Mouse (Mus musculus) forebrain, postnatal 0 days (tissue): ENCODE measurements around the gene Enkd1. TPM values are rescaled to one million over a fixed set of nuclear protein-coding genes. Genes with fewer than 3 reads are reported as not detected.

Source experiments
- ATAC-seq: fragments of 200-750 bp; cut with Nextera tagmentation; 2 replicates; pipeline ENCODE4 v1.8.0; 2017; ENCODE audit warnings: mild to moderate bottlenecking, moderate library complexity
- DNase-seq: peaks from one replicate; pipeline ENCODE4 v3.0.0-alpha.2; 2015
- H3K27ac ChIP-seq: fragments of 300-500 bp; sonication (generic); 2 replicates; pipeline ENCODE4 v1.5.1; 2014; ENCODE audit warnings: low read depth, mild to moderate bottlenecking, antibody characterized with exemption, low read length, moderate library complexity, mixed read lengths
- H3K27me3 ChIP-seq: fragments of 300-500 bp; sonication (generic); 2 replicates; pipeline ENCODE4 v1.6.1; 2014; ENCODE audit warnings: mild to moderate bottlenecking, low read length, mixed read lengths; ENCODE audit not compliant: insufficient read depth
- H3K36me3 ChIP-seq: fragments of 300-500 bp; sonication (generic); 2 replicates; pipeline ENCODE4 v1.6.1; 2014; ENCODE audit warnings: mild to moderate bottlenecking, moderate library complexity; ENCODE audit not compliant: insufficient read depth
- H3K4me1 ChIP-seq: fragments of 300-500 bp; sonication (generic); 2 replicates; pipeline ENCODE4 v1.6.1; 2014; ENCODE audit warnings: antibody characterized with exemption; ENCODE audit not compliant: insufficient read depth
- H3K4me2 ChIP-seq: fragments of 300-500 bp; sonication (generic); 2 replicates; pipeline ENCODE4 v1.6.1; 2014; ENCODE audit warnings: low read depth, mild to moderate bottlenecking, moderate library complexity
- H3K4me3 ChIP-seq: fragments of 300-500 bp; sonication (generic); 2 replicates; pipeline ENCODE4 v1.5.1; 2014; ENCODE audit warnings: low read depth, low read length, mixed read lengths
- H3K9ac ChIP-seq: fragments of 300-500 bp; sonication (generic); 2 replicates; pipeline ENCODE4 v1.6.1; 2014; ENCODE audit warnings: mild to moderate bottlenecking
- H3K9me3 ChIP-seq: fragments of 300-500 bp; sonication (generic); 2 replicates; pipeline ENCODE4 v1.6.1; 2016; ENCODE audit warnings: low read length
- CTCF ChIP-seq: sonication (generic); IDR thresholded peaks from 2 replicates; pipeline ENCODE4 v1.5.1; 2016; ENCODE audit warnings: antibody characterized with exemption, control low read depth, low read depth
- WGBS: fragments of 180-500 bp; shearing (Covaris S2); extraction: QIAGEN DNeasy Blood & Tissue Kit; methylation state at CpG from one replicate; pipeline ENCODE4 v1.1.7; 2014; 5-methylcytosine and 5-hydroxymethylcytosine counted together
- polyA plus RNA-seq: library from polyadenylated mRNA; unstranded; fragments of >200 nt; fragmentation: Nextera tagmentation; extraction: Ambion mirVana; gene quantifications from 2 replicates; pipeline ENCODE4 v1.2.1, GENCODE M21; 2015
- total RNA-seq: library from RNA; depleted of rRNA; stranded (reverse); fragments of >200 nt; gene quantifications from 2 replicates; pipeline ENCODE4 v1.2.3, GENCODE M21; 2014

Enkd1 gene
- total and polyA plus RNA-seq, 2 experiments from 2014 or later = 10.9 to 16.8 TPM

- Histone ChIP-seq H3K27me3 (no peaks in the 10 kb centered on the region), H3K4me2 (no peak overlapping the region), H3K27ac (no peak overlapping the region), H3K4me3 (no peak overlapping the region), H3K4me1 (no peaks in the 10 kb centered on the region), H3K9ac (no peak overlapping the region), H3K36me3 (no peaks in the 10 kb centered on the region; the same call in 1 of the 2 replicates), H3K9me3 (no peaks in the 10 kb centered on the region)
- TF ChIP-seq CTCF = no peak
- DNase-seq (no peak), ATAC-seq (no peak)
- WGBS = 63% methylated on average over 35 of the region's 35 CpGs
Observed at GRCm38 (mm10) chr8:105689256-105689982, 18.6 kb downstream of the Enkd1 start.

GRCm38 (mm10) chr8:105688242-105688752, 19.7 kb downstream of the Enkd1 start:
- Histone ChIP-seq H3K4me2 (no peak overlapping the region), H3K36me3 (peaks cover 11% of the 10 kb centered on the region), H3K4me3 (no peak overlapping the region), H3K27ac (no peak overlapping the region), H3K9ac (no peak overlapping the region), H3K9me3 (no peaks in the 10 kb centered on the region), H3K27me3 (no peaks in the 10 kb centered on the region), H3K4me1 (no peaks in the 10 kb centered on the region)
- DNase-seq = no peak
- no peak for TF ChIP-seq CTCF
- no peak for ATAC-seq
- WGBS = 75% methylated on average over 14 of the region's 14 CpGs

- no peak for ATAC-seq
- no peak overlapping the region for H3K4me3 ChIP-seq
- no peak for DNase-seq
- H3K27ac ChIP-seq = no peak overlapping the region
- no peak overlapping the region for H3K4me2 ChIP-seq
- no peaks in the 10 kb centered on the region for H3K9me3 ChIP-seq
- WGBS = 59% methylated on average over 8 of the region's 8 CpGs
- no peak for TF ChIP-seq CTCF
- no peak overlapping the region for H3K9ac ChIP-seq
- H3K4me1 ChIP-seq = no peaks in the 10 kb centered on the region
- H3K36me3 ChIP-seq = peaks cover 17% of the 10 kb centered on the region
- H3K27me3 ChIP-seq = no peaks in the 10 kb centered on the region
Observed at GRCm38 (mm10) chr8:105687512-105687911, 20.5 kb downstream of the Enkd1 start.

- peaks cover 25% of the 10 kb centered on the region for H3K36me3 ChIP-seq
- no peak for ATAC-seq
- no peaks in the 10 kb centered on the region for H3K27me3 ChIP-seq
- no peak overlapping the region for H3K4me3 ChIP-seq
- H3K9me3 ChIP-seq = no peaks in the 10 kb centered on the region
- DNase-seq = no peak
- H3K4me2 ChIP-seq = no peak overlapping the region
- no peak overlapping the region for H3K27ac ChIP-seq
- WGBS = 68% methylated on average over 6 of the region's 6 CpGs
- no peak overlapping the region for H3K9ac ChIP-seq
- no peaks in the 10 kb centered on the region for H3K4me1 ChIP-seq
- TF ChIP-seq CTCF = no peak
Observed at GRCm38 (mm10) chr8:105686551-105686950, 21.5 kb downstream of the Enkd1 start.

GRCm38 (mm10) chr8:105685796-105686308, 22.2 kb downstream of the Enkd1 start, which contains the start of gene Carmil2:
Gene Carmil2, plus strand, starts transcription at chr8:105686274.
- Histone ChIP-seq H3K4me3 (no peak within 1 kb of the TSS), H3K9me3 (no peaks in the 10 kb centered on the region), H3K27ac (no peak within 1 kb of the TSS), H3K4me2 (no peak within 1 kb of the TSS), H3K9ac (no peak within 1 kb of the TSS), H3K27me3 (no peaks in the 10 kb centered on the region), H3K36me3 (peaks cover 32% of the 10 kb centered on the region), H3K4me1 (no peaks in the 10 kb centered on the region)
- WGBS = 17% methylated on average over 26 of the region's 26 CpGs
- peak; percentile 56; the same call in 1 of the 2 replicates for ATAC-seq
- TF ChIP-seq CTCF = peak; percentile 69
- no peak for DNase-seq

- whole genome bisulfite sequencing = 84% methylated on average over 7 of the region's 7 CpGs
- Histone ChIP-seq H3K9me3 (no peaks in the 10 kb centered on the region), H3K4me3 (no peak overlapping the region), H3K36me3 (peaks cover 38% of the 10 kb centered on the region), H3K27me3 (no peaks in the 10 kb centered on the region), H3K9ac (no peak overlapping the region), H3K4me2 (no peak overlapping the region), H3K27ac (no peak overlapping the region), H3K4me1 (no peaks in the 10 kb centered on the region)
- ATAC-seq (no peak), DNase-seq (no peak)
- no peak for TF ChIP-seq CTCF
Observed at GRCm38 (mm10) chr8:105685325-105685724, 22.7 kb downstream of the Enkd1 start.

GRCm38 (mm10) chr8:105677891-105678290, 30.1 kb downstream of the Enkd1 start:
- no peak overlapping the region for H3K27ac ChIP-seq
- WGBS = 88% methylated on average over 1 of the region's 1 CpGs
- H3K4me1 ChIP-seq = no peaks in the 10 kb centered on the region
- no peaks in the 10 kb centered on the region for H3K27me3 ChIP-seq
- no peaks in the 10 kb centered on the region for H3K9me3 ChIP-seq
- H3K36me3 ChIP-seq = peaks cover 84% of the 10 kb centered on the region
- DNase-seq (no peak), ATAC-seq (no peak)
- no peak overlapping the region for H3K4me2 ChIP-seq
- H3K9ac ChIP-seq = no peak overlapping the region
- no peak overlapping the region for H3K4me3 ChIP-seq
- TF ChIP-seq CTCF = peak; percentile 48
